Mouse (Mus musculus) stomach, postnatal 0 days (tissue): ENCODE measurements at regions not wholly inside any gene's neighbourhood (a gene's known extent, or its start where the extent isn't known, plus 50 kb on each side); places are given as distances from the start of the nearest gene placed in this dataset.
A peak's percentile ranks its signal among the peaks of the same experiment; 100 is the strongest.

ENCODE experiments used
- ATAC-seq: fragments of 200-750 bp; cut with Nextera tagmentation; 2 replicates; pipeline ENCODE4 v1.8.0; 2017; ENCODE audit not compliant: low FRiP score, low TSS enrichment
- DNase-seq: peaks from one replicate; pipeline ENCODE4 v3.0.0-alpha.2; 2016; ENCODE audit warnings: low spot score
- H3K27ac ChIP-seq: fragments of 300-500 bp; sonication (generic); replicated peaks from 2 replicates; pipeline ENCODE4 v1.5.1; 2014; ENCODE audit warnings: mild to moderate bottlenecking, control low read depth
- H3K27me3 ChIP-seq: fragments of 300-500 bp; sonication (generic); 2 replicates; pipeline ENCODE4 v1.6.1; 2014; ENCODE audit warnings: low read length; ENCODE audit not compliant: control insufficient read depth, insufficient read depth
- H3K36me3 ChIP-seq: fragments of 300-500 bp; sonication (generic); 2 replicates; pipeline ENCODE4 v1.6.1; 2014; ENCODE audit warnings: low read length, mixed read lengths; ENCODE audit not compliant: control insufficient read depth, insufficient read depth
- H3K4me1 ChIP-seq: fragments of 300-500 bp; sonication (generic); replicated peaks from 2 replicates; pipeline ENCODE4 v1.6.1; 2014; ENCODE audit warnings: antibody characterized with exemption; ENCODE audit not compliant: control insufficient read depth, insufficient read depth
- H3K4me2 ChIP-seq: fragments of 300-500 bp; sonication (generic); replicated peaks from 2 replicates; pipeline ENCODE4 v1.6.1; 2014; ENCODE audit warnings: low read depth, mild to moderate bottlenecking, control low read depth, moderate library complexity
- H3K4me3 ChIP-seq: fragments of 300-500 bp; sonication (generic); 2 replicates; pipeline ENCODE4 v1.5.1; 2014; ENCODE audit warnings: low read depth, low read length, control low read depth
- H3K9ac ChIP-seq: fragments of 300-500 bp; sonication (generic); 2 replicates; pipeline ENCODE4 v1.6.1; 2014; ENCODE audit warnings: mild to moderate bottlenecking, low read length, control low read depth, mixed read lengths
- H3K9me3 ChIP-seq: fragments of 300-500 bp; sonication (generic); 2 replicates; pipeline ENCODE4 v1.6.1; 2016; ENCODE audit warnings: low read length; ENCODE audit not compliant: control insufficient read depth
- CTCF ChIP-seq: IDR thresholded peaks from 2 replicates; pipeline ENCODE4 v1.5.1; 2016; ENCODE audit warnings: antibody characterized with exemption, low read depth, mild to moderate bottlenecking, moderate library complexity
- EP300 ChIP-seq: optimal IDR thresholded peaks from 2 replicates; pipeline ENCODE3; 2016; ENCODE audit warnings: antibody characterized with exemption
- WGBS: fragments of 180-500 bp; shearing (Covaris S2); extraction: QIAGEN DNeasy Blood & Tissue Kit; methylation state at CpG from one replicate; pipeline ENCODE4 v1.1.7; 2014; 5-methylcytosine and 5-hydroxymethylcytosine counted together

- TF ChIP-seq EP300 (no peak), CTCF (no peak)
- Histone ChIP-seq H3K27me3 (no peaks in the 10 kb centered on the region), H3K27ac (no peak overlapping the region), H3K4me2 (peak overlapping the region; percentile 31; the same call in 1 of the 2 replicates), H3K9me3 (no peaks in the 10 kb centered on the region), H3K9ac (no peak overlapping the region), H3K4me1 (no peaks in the 10 kb centered on the region), H3K36me3 (no peaks in the 10 kb centered on the region), H3K4me3 (peak overlapping the region; percentile 10; the same call in 1 of the 2 replicates)
- DNase-seq: no peak
- 36% methylated on average over 26 of the region's 26 CpGs for WGBS
- no peak for ATAC-seq
Observed at GRCm38 (mm10) chr16:93486646-93487550, 117.0 kb downstream of the Setd4 start.

GRCm38 (mm10) chr16:93469957-93470356 is 133.9 kb downstream of the Setd4 start:
- no peak for DNase-seq
- no peaks in the 10 kb centered on the region for H3K9me3 ChIP-seq
- H3K4me3 ChIP-seq: no peak overlapping the region
- no peak overlapping the region for H3K9ac ChIP-seq
- TF ChIP-seq CTCF (no peak), EP300 (no peak)
- no peaks in the 10 kb centered on the region for H3K4me1 ChIP-seq
- no peak overlapping the region for H3K27ac ChIP-seq
- 81% methylated on average over 6 of the region's 6 CpGs for WGBS
- no peak for ATAC-seq
- no peaks in the 10 kb centered on the region for H3K36me3 ChIP-seq
- H3K27me3 ChIP-seq: no peaks in the 10 kb centered on the region
- H3K4me2 ChIP-seq: no peak overlapping the region

GRCm38 (mm10) chr16:93465741-93466140 is 138.1 kb downstream of the Setd4 start:
- 75% methylated on average over 5 of the region's 5 CpGs for WGBS

GRCm38 (mm10) chr16:93464898-93465297 is 139.0 kb downstream of the Setd4 start:
- ATAC-seq (no peak), DNase-seq (peak; percentile 10)
- no peak overlapping the region for H3K9ac ChIP-seq
- H3K27ac ChIP-seq: no peak overlapping the region
- H3K27me3 ChIP-seq: no peaks in the 10 kb centered on the region
- H3K4me3 ChIP-seq: no peak overlapping the region
- H3K4me2 ChIP-seq: no peak overlapping the region
- H3K9me3 ChIP-seq: no peaks in the 10 kb centered on the region
- H3K4me1 ChIP-seq: no peaks in the 10 kb centered on the region
- TF ChIP-seq EP300 (no peak), CTCF (no peak)
- H3K36me3 ChIP-seq: no peaks in the 10 kb centered on the region
- 73% methylated on average over 2 of the region's 2 CpGs for WGBS

More at GRCm38 (mm10) chr16:93465741-93466140, 138.1 kb downstream of the Setd4 start:
- H3K9me3 ChIP-seq: no peaks in the 10 kb centered on the region
- DNase-seq (peak; percentile 14), ATAC-seq (peak; percentile 22; the same call in 1 of the 2 replicates)
- no peak overlapping the region for H3K4me2 ChIP-seq
- no peak overlapping the region for H3K4me3 ChIP-seq
- TF ChIP-seq EP300 (no peak), CTCF (no peak)
- H3K27ac ChIP-seq: no peak overlapping the region
- no peaks in the 10 kb centered on the region for H3K36me3 ChIP-seq
- no peaks in the 10 kb centered on the region for H3K4me1 ChIP-seq
- H3K9ac ChIP-seq: no peak overlapping the region
- H3K27me3 ChIP-seq: no peaks in the 10 kb centered on the region

- Histone ChIP-seq H3K4me3 (no peak overlapping the region), H3K9ac (no peak overlapping the region), H3K27me3 (no peaks in the 10 kb centered on the region), H3K9me3 (no peaks in the 10 kb centered on the region), H3K27ac (no peak overlapping the region), H3K36me3 (no peaks in the 10 kb centered on the region), H3K4me1 (no peaks in the 10 kb centered on the region), H3K4me2 (no peak overlapping the region)
- 89% methylated on average over 13 of the region's 13 CpGs for WGBS
- TF ChIP-seq CTCF (no peak), EP300 (no peak)
- no peak for ATAC-seq
- DNase-seq: peak; percentile 4
Observed at GRCm38 (mm10) chr16:93463405-93463804, 140.5 kb downstream of the Setd4 start.

GRCm38 (mm10) chr16:93462286-93462610 is 141.6 kb downstream of the Setd4 start:
- Histone ChIP-seq H3K27ac (no peak overlapping the region), H3K4me1 (no peaks in the 10 kb centered on the region), H3K27me3 (no peaks in the 10 kb centered on the region), H3K4me2 (no peak overlapping the region), H3K9ac (no peak overlapping the region), H3K4me3 (no peak overlapping the region), H3K36me3 (no peaks in the 10 kb centered on the region), H3K9me3 (no peaks in the 10 kb centered on the region)
- WGBS: 25% methylated on average over 8 of the region's 8 CpGs
- ATAC-seq: no peak
- TF ChIP-seq CTCF: no peak
- TF ChIP-seq EP300: no peak
- peak; percentile 18 for DNase-seq
